Mouse (Mus musculus) gastrocnemius, adult 2 months (tissue): ENCODE measurements around the gene Tbc1d22a. TPM values are rescaled to one million over a fixed set of nuclear protein-coding genes. Genes with fewer than 3 reads are reported as not detected.

Experiments
- DNase-seq: peaks from one replicate; pipeline ENCODE4 v3.0.0; 2022
- H3K27ac ChIP-seq: fragments of 200-600 bp; 2 replicates; pipeline ENCODE4 v1.8.1; 2022; ENCODE audit warnings: mild to moderate bottlenecking
- H3K4me3 ChIP-seq: fragments of 200-600 bp; 2 replicates; pipeline ENCODE4 v1.8.1; 2022; ENCODE audit warnings: mild to moderate bottlenecking, moderate library complexity
- CTCF ChIP-seq: fragments of 200-600 bp; IDR thresholded peaks from 2 replicates; pipeline ENCODE4 v1.8.1; 2022; ENCODE audit warnings: antibody characterized with exemption, mild to moderate bottlenecking, moderate library complexity
- intact Hi-C: fragments of 180-260 bp; cut with DNase I; formaldehyde crosslinking; loops from one replicate; pipeline ENCODE4 v1.15.1; 2025
- total RNA-seq, 2 experiments: library from RNA; stranded (reverse); gene quantifications; 2 replicates each; pipeline ENCODE4 v1.2.3; 2021

Gene Tbc1d22a
- total RNA-seq, 2 experiments from 2014 or later, result 12.4 to 16.3 TPM

DNA sequence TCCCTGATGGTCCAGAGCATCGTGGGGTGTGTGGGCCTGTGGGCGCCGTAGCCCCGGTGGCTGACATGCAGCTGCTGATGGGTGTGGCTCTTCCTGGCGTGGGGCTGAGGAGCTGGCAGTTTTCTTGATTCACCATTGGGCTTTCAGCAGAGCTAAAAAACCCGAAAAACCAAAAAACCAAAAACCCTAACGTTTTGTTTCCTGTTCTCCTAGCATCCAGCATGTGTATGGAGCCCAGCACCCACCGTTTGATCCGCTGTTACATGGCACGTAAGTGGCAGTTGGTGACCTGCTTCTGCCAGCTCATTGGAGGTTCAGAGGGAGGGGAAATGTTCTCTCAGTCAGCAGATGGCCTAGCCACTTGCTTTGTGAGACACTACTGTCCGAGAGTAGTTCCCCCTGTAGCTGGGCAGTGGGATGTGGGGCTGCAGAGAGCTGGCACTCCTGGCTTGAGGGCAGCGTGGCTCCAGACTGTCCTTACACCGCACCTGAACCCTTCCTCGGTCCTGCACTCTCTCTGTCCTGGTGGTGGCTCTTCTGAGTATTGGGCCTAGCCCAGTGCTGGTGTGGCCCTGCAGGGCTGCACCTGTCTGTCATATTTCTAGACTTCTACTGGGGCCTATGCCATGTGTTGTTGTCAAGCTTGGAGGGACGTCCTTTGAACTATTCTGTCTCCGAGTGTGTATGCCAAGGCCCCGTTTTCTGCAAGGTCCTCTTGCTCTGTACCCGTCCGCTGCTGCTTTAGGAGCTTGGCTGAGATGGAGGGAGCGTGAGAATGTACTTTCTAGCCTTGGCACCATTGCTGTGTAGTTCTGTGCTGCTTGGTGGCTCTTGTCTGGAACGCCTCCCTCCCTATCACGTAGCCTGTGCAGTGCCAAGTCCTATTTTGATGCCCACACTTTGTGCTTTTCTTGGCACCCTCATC lies 20.5 kb downstream of the Tbc1d22a start:
- intact Hi-C loops, result no loop called here
- Histone ChIP-seq H3K4me3 (peak overlapping the region; percentile 7; the same call in 1 of the 2 replicates), H3K27ac (peak overlapping the region; percentile 84)
- DNase-seq, result peak; percentile 68
- no peak for TF ChIP-seq CTCF

DNA sequence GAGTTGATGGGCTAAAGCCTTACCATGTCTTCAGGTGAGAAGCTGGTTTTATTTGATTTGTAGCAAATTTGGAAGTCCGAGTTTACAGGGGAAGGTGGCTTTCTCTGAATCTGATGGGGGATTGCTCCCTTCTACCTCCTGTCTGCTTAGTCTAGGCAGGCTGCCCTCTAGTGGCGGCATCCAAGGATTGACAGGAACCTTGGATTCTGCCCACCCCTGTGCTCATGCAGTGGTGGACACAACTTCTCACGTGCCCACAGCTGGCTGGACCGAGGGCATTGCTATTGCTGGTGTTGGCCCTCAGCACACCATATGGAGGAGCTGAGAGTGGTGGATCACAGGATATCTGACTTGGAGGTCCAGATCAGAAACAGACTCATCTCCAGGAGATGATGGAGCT lies 22.0 kb downstream of the Tbc1d22a start:
- intact Hi-C loops, result no loop called here
- no peak overlapping the region for H3K27ac ChIP-seq
- H3K4me3 ChIP-seq, result no peak overlapping the region
- peak; percentile 71 for DNase-seq
- TF ChIP-seq CTCF, result peak; percentile 76

- peak; percentile 5 for DNase-seq
- TF ChIP-seq CTCF, result no peak
- H3K4me3 ChIP-seq, result no peak overlapping the region
- no peak overlapping the region for H3K27ac ChIP-seq
- intact Hi-C loops, result no loop called here
Measured at GRCm38 (mm10) chr15:86238076-86238475, 23.8 kb downstream of the Tbc1d22a start.

- TF ChIP-seq CTCF, result no peak
- Histone ChIP-seq H3K4me3 (no peak overlapping the region), H3K27ac (no peak overlapping the region)
- DNase-seq, result no peak
- intact Hi-C loops, result no loop called here
Measured at GRCm38 (mm10) chr15:86239068-86239467, 24.8 kb downstream of the Tbc1d22a start.

DNA sequence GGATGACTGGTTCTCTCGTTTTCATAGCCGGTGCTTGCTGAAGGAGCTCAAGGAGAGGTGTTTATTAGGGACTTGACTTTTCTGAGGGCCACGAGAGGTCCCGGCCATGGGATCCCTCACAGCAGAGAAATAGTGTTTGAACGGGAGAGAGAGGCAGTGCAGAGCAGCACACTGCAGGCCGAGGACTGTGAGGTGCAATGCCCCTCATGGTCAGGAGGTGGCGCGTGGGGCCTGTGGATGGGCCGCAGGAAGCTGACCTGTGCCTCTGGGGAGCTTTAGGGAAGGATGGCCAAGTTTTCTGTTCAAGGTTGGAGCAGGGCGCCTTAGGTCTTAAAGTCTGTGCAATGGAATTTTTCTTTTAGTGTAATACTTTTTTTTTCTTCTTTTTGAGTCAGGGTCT lies 25.5 kb downstream of the Tbc1d22a start:
- Histone ChIP-seq H3K27ac (no peak overlapping the region), H3K4me3 (no peak overlapping the region)
- TF ChIP-seq CTCF, result peak; percentile 97
- intact Hi-C loops, result no loop called here
- DNase-seq, result peak; percentile 84

GRCm38 (mm10) chr15:86243708-86244107 lies 29.4 kb downstream of the Tbc1d22a start:
- intact Hi-C loops, result no loop called here
- no peak overlapping the region for H3K27ac ChIP-seq
- TF ChIP-seq CTCF, result peak; percentile 82
- DNase-seq, result peak; percentile 64
- H3K4me3 ChIP-seq, result no peak overlapping the region

DNA sequence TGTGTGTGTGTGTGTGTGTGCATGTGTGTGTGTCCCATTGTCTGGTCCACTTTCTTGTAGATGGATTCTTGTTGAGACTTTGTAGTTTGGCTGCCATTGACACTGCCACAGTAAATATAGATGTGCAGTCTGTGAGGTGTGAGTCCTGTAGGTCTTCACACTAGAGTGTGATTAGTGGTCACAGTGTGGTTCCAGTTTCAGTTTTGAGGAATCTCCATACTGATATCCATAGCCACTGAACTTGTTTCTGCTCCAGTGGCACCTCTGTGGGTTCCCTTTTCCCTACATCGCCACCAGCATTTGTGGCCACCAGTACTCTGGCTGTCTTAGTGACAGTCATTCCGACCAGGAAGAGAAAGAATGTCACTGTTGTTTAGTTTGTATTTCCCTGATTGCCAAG lies 30.1 kb downstream of the Tbc1d22a start:
- Histone ChIP-seq H3K27ac (no peak overlapping the region), H3K4me3 (no peak overlapping the region)
- TF ChIP-seq CTCF, result no peak
- intact Hi-C loops, result no loop called here
- no peak for DNase-seq

DNA sequence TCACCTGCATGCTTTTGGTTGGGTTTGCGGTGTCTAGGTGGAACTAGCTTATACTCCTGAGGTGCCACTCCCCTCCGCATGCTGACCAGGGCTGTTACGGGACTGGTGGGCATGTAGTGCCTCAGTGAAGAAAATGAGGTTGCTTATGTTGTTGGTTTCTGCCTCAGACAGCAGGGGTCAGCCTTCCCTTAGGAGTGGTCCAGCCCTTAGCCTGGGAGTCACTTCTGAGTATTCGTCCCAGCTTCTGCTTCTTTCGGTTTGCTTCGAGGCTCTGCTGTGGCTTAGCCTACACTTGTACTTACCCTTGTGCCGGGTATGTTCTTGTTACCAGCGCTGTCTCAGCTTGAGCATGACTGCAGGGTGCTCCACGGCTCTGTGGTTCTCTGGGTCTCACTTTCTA lies 36.0 kb downstream of the Tbc1d22a start:
- peak; percentile 77 for TF ChIP-seq CTCF
- DNase-seq, result peak; percentile 62
- no peak overlapping the region for H3K27ac ChIP-seq
- peak overlapping the region; percentile 55 for H3K4me3 ChIP-seq
- intact Hi-C loops, result loop anchor here (1.0 to 10.0 kb wide), 2 partner anchors 155 to 325 kb away; no protein-coding TSS in a partner anchor

GRCm38 (mm10) chr15:86252130-86252529 lies 37.9 kb downstream of the Tbc1d22a start:
- no peak overlapping the region for H3K27ac ChIP-seq
- TF ChIP-seq CTCF, result no peak
- H3K4me3 ChIP-seq, result no peak overlapping the region
- intact Hi-C loops, result loop anchor here (10.0 kb wide), 1 partner anchor 323 kb away; no protein-coding TSS in a partner anchor
- no peak for DNase-seq

- no peak overlapping the region for H3K4me3 ChIP-seq
- no peak for TF ChIP-seq CTCF
- no peak overlapping the region for H3K27ac ChIP-seq
- no peak for DNase-seq
- intact Hi-C loops, result loop anchor here (10.0 kb wide), 1 partner anchor 322 kb away; no protein-coding TSS in a partner anchor
Measured at GRCm38 (mm10) chr15:86252684-86253083, 38.4 kb downstream of the Tbc1d22a start.

GRCm38 (mm10) chr15:86253411-86253810 lies 39.2 kb downstream of the Tbc1d22a start:
- H3K4me3 ChIP-seq, result no peak overlapping the region
- intact Hi-C loops, result loop anchor here (10.0 kb wide), 1 partner anchor 321 kb away; no protein-coding TSS in a partner anchor
- no peak overlapping the region for H3K27ac ChIP-seq
- no peak for DNase-seq
- no peak for TF ChIP-seq CTCF

DNA sequence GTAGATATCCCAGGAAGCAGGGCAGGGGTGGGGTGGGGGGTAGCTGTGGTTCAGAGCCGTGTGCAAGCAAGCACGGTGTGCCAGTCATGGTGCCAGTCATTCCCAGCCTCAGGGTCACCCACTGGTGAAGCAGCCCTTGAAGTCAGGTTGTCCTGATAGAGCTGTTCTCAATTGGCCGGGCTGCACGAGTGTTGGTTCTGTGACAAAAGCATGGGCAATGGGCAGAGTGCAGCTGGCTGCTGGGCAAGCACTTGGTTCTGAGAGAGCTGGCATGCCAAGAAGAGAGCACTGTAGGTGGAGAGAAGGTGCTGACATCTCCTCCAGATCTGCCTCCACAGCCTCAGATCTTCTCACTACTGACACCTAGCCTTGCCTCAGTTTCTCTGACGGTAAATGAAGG lies 41.9 kb downstream of the Tbc1d22a start:
- intact Hi-C loops, result loop anchor here (10.0 kb wide), 1 partner anchor 319 kb away; no protein-coding TSS in a partner anchor
- no peak for DNase-seq
- no peak overlapping the region for H3K27ac ChIP-seq
- TF ChIP-seq CTCF, result no peak
- no peak overlapping the region for H3K4me3 ChIP-seq

DNA sequence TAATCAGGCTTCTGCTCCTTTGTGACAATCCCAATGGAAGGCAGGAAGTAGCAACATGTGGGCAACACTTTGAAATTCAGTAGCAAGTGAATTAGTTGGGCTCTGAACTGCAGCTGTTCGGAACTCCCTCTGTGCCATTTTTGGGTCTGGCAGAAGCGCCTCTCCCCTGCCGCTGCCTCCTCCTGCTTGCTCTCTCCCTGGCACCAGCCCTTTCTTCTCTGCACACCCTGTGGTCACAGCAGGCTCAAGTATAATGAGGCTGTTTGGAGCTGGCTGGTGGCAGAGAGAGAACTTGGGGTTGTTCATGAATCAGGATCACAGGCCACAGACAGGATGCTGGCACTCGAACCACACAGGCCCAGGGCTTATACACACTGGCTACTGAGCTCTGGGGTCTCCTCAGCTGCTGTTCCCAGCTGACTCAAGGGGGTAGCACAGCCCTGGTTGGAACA lies 42.5 kb downstream of the Tbc1d22a start:
- H3K27ac ChIP-seq, result no peak overlapping the region
- DNase-seq, result no peak
- H3K4me3 ChIP-seq, result no peak overlapping the region
- intact Hi-C loops, result loop anchor here (10.0 kb wide), 1 partner anchor 318 kb away; no protein-coding TSS in a partner anchor
- no peak for TF ChIP-seq CTCF
